Mouse (Mus musculus): ENCODE results near the gene Duoxa1. TPM values are rescaled to one million over a fixed set of nuclear protein-coding genes. Genes with fewer than 3 reads are reported as not detected.
A peak's percentile ranks its signal among the peaks of the same experiment; 100 is the strongest.

Duoxa1 gene
- polyA plus RNA-seq (2015; fragmentation: Nextera tagmentation; extraction: Ambion mirVana) = 1.2 TPM in 1 of 2 replicates, not detected in the other

DNA sequence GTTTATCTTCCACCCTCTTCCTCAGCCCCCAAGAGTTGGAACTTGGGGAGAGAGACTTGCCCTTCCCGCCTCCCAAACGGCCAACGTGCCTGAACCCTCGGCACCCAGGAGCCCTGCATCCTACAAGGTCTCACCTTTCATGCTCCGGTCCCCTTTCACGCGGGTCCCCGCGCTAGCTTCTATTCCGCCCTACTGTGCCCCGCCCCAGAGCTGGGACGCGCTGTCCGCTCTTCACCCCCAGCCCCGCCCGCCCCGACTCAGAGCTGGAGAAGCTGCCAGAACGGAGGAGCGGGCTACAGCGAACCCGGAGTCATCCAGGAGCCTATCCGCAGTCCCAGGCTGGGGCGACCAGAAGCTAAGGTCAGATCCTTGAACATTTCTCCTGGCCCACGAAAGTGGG, at the start of gene Duoxa1:
Duoxa1 (minus strand) TSS at position 195 of the 400 bp plus-strand sequence.
- H3K9ac ChIP-seq = peak within 1 kb of the TSS; percentile 36; the same call in 1 of the 2 replicates
- 0 out of 2 replicates have a peak, but pooled peaks have one; percentile 14 for ATAC-seq (replicated peaks; ENCODE audit: insufficient number of reproducible peaks, insufficient read depth, low FRiP score, low read depth)
- H3K9me3 ChIP-seq (replicated peaks) = no peaks in the 10 kb centered on the region
- peak within 1 kb of the TSS; percentile 61 for H3K4me2 ChIP-seq
- no peaks in the 10 kb centered on the region for H3K36me3 ChIP-seq
- peak within 1 kb of the TSS; percentile 34 for H3K4me3 ChIP-seq
- peaks cover 96% of the 10 kb centered on the region for H3K27me3 ChIP-seq
- H3K27ac ChIP-seq = no peak within 1 kb of the TSS
- 2% methylated on average over 24 of the region's 24 CpGs for WGBS
- H3K4me1 ChIP-seq (replicated peaks) = peaks cover 12% of the 10 kb centered on the region

DNA sequence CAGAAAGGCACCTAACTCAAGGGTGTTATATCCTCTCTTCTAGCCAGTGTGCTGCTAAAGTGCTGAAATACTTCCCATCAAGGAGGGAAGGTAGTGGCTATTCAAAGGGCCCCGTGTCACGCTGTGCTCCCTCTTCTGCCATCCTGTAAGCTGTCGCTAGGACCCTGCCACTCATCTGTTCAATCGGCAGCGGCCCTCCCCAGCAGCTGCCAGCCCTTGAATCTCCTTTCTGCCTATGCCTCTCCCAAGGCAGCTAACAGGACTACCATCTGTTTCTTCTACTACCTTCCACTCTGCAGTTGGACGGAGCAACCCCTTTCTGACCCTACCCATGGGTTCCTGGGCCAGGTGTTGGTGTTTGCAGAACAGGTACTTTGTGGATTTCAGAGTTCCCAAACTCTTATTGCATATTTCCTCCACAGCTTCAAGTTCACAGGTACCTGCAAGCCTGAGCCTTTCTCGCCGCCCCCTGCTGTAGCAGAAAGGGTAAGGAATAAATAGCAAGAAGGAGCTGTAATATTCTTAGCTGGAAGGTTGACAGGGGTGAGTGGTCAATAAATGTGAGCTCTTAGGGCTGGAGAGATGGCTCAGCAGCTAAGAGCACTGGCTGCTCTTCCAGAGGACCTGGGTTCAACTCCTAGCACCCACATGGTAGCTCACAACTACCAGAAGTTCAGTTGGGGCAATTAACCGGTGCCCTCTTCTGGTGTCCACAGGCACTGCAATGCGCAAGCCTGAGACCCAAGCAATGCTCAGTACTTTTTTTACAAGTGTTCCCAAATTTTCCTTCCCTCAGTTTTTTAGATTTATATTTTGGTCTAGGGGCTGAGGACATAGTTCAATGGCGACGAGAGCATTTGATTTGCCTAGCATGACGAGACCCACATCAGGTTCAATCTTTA, 49.3 kb upstream of the Duoxa1 start:
- WGBS = 83% methylated on average over 13 of the region's 13 CpGs
- H3K27ac ChIP-seq = no peak overlapping the region
- H3K9me3 ChIP-seq (replicated peaks) = no peaks in the 10 kb centered on the region
- no peak overlapping the region for H3K4me3 ChIP-seq
- no peaks in the 10 kb centered on the region for H3K36me3 ChIP-seq
- no peaks in the 10 kb centered on the region for H3K27me3 ChIP-seq
- no peak for ATAC-seq (replicated peaks; ENCODE audit: insufficient number of reproducible peaks, insufficient read depth, low FRiP score, low read depth)
- H3K4me1 ChIP-seq (replicated peaks) = peaks cover 15% of the 10 kb centered on the region
- H3K4me2 ChIP-seq = no peak overlapping the region
- H3K9ac ChIP-seq = no peak overlapping the region

DNA sequence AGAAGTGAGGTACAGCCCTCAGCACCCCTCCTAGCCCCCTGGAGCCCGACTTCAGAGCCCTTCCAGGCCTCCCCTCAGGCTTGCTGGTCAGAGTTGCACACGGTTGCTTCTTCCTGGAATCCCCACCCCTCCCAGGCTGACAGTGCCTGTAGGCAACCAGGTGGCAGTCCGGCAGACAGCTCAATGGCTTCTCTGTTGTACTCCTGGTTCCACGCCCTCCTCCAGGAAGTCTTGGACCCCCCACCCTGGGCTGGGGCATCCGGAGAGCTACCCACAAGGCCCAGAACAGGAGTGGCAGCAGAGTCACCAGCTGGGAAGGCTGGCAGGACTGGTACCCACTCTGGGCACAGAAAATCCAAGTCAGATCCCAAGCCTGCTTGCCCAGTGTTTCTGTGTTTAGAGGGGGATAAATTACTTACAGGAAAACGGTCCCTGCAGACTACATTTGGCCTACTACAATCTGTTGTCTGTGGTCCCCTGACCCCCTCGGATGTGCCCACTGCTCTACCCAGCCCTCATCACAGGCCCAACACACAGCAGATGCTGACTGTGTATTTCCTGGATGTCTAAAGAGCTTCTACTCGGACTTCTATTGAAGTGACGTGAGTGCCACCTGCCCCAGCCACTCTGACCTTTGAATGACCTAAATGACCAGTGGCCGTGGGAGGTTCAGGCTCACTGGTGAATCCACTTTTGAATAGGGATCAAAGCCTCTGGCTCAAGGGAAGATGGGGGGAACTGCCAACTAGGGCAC, 48.5 kb upstream of the Duoxa1 start:
- Histone ChIP-seq H3K4me3 (no peak overlapping the region), H3K4me2 (no peak overlapping the region), H3K27me3 (no peaks in the 10 kb centered on the region), H3K9ac (no peak overlapping the region), H3K9me3 (replicated peaks) (no peaks in the 10 kb centered on the region), H3K27ac (no peak overlapping the region), H3K36me3 (no peaks in the 10 kb centered on the region), H3K4me1 (replicated peaks) (peaks cover 7% of the 10 kb centered on the region)
- WGBS = 53% methylated on average over 10 of the region's 10 CpGs
- no peak for ATAC-seq (replicated peaks; ENCODE audit: insufficient number of reproducible peaks, insufficient read depth, low FRiP score, low read depth)

DNA sequence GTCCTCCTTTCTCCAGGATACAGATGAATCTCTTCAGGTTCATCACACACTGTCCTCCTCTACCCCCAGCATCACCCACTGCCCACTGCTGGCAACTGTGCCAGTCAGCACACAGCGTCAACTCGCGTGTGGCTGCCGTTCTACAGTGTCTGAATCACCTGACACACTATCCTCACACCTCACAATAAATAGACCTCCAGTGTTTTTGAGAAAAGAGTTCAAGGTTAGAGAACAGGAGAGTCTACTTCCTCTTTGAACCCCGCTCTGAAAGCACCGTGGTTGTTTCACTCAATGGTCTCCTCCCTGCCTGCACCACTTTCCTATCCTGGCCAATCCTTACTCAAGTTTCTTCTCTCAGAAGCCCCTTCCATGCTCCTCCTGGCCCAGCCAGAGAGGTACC, 47.7 kb upstream of the Duoxa1 start:
- 83% methylated on average over 6 of the region's 6 CpGs for WGBS
- no peak overlapping the region for H3K27ac ChIP-seq
- H3K9ac ChIP-seq = no peak overlapping the region
- no peaks in the 10 kb centered on the region for H3K9me3 ChIP-seq (replicated peaks)
- H3K4me2 ChIP-seq = no peak overlapping the region
- no peaks in the 10 kb centered on the region for H3K36me3 ChIP-seq
- H3K27me3 ChIP-seq = no peaks in the 10 kb centered on the region
- H3K4me1 ChIP-seq (replicated peaks) = no peaks in the 10 kb centered on the region
- no peak overlapping the region for H3K4me3 ChIP-seq
- ATAC-seq (replicated peaks; ENCODE audit: insufficient number of reproducible peaks, insufficient read depth, low FRiP score, low read depth) = no peak

DNA sequence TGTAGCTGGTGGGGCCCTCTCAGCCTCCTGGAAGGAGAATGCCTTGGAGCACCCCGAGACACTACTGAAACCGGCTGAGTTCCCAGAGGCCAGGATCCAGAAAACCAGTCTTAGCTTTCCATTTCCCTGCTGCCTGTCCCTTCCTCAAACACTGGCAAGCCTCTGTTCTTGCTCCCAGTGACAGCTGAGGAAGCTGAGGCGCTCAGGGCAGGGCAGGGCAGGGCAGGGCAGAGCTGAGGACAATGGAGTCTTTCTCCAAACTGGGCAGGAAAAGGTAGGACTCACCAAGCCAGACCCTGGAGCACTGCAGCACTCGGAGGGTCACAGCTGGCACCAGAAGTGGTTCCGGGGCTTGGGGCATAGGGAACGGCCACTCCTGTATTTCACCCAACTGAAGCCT, 46.8 kb upstream of the Duoxa1 start:
- 85% methylated on average over 6 of the region's 6 CpGs for WGBS
- no peaks in the 10 kb centered on the region for H3K9me3 ChIP-seq (replicated peaks)
- no peak for ATAC-seq (replicated peaks; ENCODE audit: insufficient number of reproducible peaks, insufficient read depth, low FRiP score, low read depth)
- no peaks in the 10 kb centered on the region for H3K36me3 ChIP-seq
- no peak overlapping the region for H3K27ac ChIP-seq
- no peak overlapping the region for H3K9ac ChIP-seq
- no peak overlapping the region for H3K4me2 ChIP-seq
- no peak overlapping the region for H3K4me3 ChIP-seq
- H3K27me3 ChIP-seq = no peaks in the 10 kb centered on the region
- H3K4me1 ChIP-seq (replicated peaks) = no peaks in the 10 kb centered on the region

DNA sequence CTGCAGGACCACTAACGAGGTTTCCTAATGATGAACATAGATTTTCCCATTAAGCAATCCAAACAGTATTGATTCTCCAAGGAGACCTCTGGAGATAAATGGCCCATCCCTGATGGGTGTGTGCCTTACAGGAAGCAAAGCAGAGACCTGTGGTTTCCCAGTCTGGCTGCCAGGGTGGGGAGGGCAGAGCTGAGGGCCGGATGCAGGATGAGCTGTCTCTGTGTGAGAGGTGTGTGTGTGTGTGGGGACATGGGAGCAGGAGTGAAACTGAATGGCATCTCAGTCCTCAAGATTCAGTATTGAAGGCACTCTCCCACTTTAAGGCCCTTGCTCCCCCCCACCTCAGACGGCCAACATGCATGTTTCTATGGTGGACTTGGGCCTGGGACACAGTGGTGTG, 42.7 kb upstream of the Duoxa1 start:
- Histone ChIP-seq H3K27ac (no peak overlapping the region), H3K9me3 (replicated peaks) (no peaks in the 10 kb centered on the region), H3K9ac (no peak overlapping the region), H3K36me3 (no peaks in the 10 kb centered on the region), H3K4me2 (no peak overlapping the region), H3K4me3 (no peak overlapping the region), H3K27me3 (no peaks in the 10 kb centered on the region), H3K4me1 (replicated peaks) (peaks cover 25% of the 10 kb centered on the region)
- no peak for ATAC-seq (replicated peaks; ENCODE audit: insufficient number of reproducible peaks, insufficient read depth, low FRiP score, low read depth)
- 77% methylated on average over 3 of the region's 3 CpGs for whole genome bisulfite sequencing

DNA sequence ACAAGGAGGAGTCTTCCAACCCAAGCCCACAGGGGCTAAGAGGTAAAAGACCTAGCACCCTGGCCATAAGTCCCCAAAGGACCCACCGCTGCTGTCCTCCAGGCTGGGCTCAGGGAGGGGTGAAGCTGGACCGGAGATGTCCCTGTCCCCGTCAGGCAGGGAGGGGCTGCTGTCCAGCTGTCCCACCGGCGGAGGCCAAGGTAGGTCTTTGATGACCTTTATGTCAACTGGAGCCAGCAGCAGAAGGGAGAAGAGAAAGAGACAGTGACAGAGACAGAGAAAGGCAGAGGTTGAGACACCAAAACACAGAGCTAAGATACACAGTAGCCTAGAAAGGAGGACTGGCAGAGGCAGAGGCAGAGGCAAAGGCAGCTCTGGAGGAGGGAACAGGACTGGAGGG, 41.9 kb upstream of the Duoxa1 start:
- H3K4me1 ChIP-seq (replicated peaks) = peaks cover 25% of the 10 kb centered on the region
- H3K9ac ChIP-seq = no peak overlapping the region
- H3K9me3 ChIP-seq (replicated peaks) = no peaks in the 10 kb centered on the region
- H3K27me3 ChIP-seq = no peaks in the 10 kb centered on the region
- H3K4me2 ChIP-seq = no peak overlapping the region
- no peak overlapping the region for H3K4me3 ChIP-seq
- no peaks in the 10 kb centered on the region for H3K36me3 ChIP-seq
- ATAC-seq (replicated peaks; ENCODE audit: insufficient number of reproducible peaks, insufficient read depth, low FRiP score, low read depth) = no peak
- no peak overlapping the region for H3K27ac ChIP-seq
- 89% methylated on average over 5 of the region's 5 CpGs for WGBS

DNA sequence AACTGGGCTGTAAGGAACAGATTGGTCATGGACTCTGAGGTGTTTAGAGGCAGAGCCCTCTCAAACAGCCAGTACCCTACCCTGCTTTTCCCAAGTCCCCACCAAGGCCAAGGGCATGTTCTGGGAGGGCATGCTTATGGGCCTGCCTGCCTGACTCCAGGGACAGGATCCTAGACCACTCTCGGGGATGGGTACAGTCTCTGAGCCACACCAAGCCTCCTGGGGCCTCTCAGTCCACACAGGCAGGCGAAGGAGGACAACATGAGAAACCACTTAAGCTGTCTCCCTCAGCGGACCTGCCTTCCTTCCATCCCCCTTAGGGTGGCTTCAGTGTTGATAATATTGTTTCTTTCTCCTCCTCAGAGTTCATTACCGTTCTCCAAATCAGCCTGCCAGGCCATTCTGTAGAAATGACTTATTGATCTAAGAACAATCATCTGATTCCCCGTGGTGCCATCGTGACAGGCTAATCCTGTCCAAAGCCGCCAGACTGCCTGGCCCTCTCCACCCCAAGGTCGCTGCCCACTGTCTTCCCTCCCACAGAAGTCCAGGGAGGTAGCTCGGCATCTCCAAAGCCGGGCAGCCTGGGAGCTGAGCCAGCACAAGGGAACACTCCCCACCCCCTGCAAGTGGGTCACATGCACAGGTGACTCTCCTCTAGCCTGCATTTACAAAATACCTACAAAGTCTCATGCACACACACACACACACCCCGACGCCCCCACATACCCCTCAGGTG, 40.8 kb upstream of the Duoxa1 start:
- 64% methylated on average over 12 of the region's 12 CpGs for WGBS
- ATAC-seq (replicated peaks; ENCODE audit: insufficient number of reproducible peaks, insufficient read depth, low FRiP score, low read depth) = no peak

DNA sequence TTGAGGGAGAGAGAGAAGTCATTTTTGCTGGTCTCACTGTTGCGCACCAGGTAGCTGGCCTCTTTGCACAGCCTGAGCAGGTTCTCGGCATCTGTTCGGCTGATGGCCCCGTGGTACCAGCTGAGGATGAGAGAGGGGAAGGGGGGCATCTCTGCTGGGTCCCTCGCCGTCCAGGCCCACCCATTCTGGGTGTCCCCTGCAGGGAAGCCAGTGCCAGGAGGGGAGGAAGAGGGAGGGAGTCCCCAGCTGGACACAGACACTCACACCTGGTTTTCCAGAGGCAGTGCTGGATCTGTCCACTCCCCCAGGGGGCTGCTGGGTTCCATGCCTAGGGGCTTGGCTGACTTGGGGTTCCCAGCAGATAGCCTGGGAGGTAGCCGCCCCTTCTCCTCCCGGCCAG, 40.2 kb upstream of the Duoxa1 start:
- 87% methylated on average over 8 of the region's 8 CpGs for whole genome bisulfite sequencing
- no peak overlapping the region for H3K27ac ChIP-seq
- H3K27me3 ChIP-seq = no peaks in the 10 kb centered on the region
- H3K4me2 ChIP-seq = no peak overlapping the region
- H3K36me3 ChIP-seq = no peaks in the 10 kb centered on the region
- no peaks in the 10 kb centered on the region for H3K9me3 ChIP-seq (replicated peaks)
- H3K4me1 ChIP-seq (replicated peaks) = peaks cover 33% of the 10 kb centered on the region
- no peak overlapping the region for H3K4me3 ChIP-seq
- ATAC-seq (replicated peaks; ENCODE audit: insufficient number of reproducible peaks, insufficient read depth, low FRiP score, low read depth) = no peak
- no peak overlapping the region for H3K9ac ChIP-seq

More for the DNA sequence above, 40.8 kb upstream of the Duoxa1 start:
- Histone ChIP-seq H3K4me3 (no peak overlapping the region), H3K27me3 (no peaks in the 10 kb centered on the region), H3K4me1 (replicated peaks) (peaks cover 28% of the 10 kb centered on the region), H3K4me2 (no peak overlapping the region), H3K9ac (no peak overlapping the region), H3K9me3 (replicated peaks) (no peaks in the 10 kb centered on the region), H3K27ac (no peak overlapping the region), H3K36me3 (no peaks in the 10 kb centered on the region)

DNA sequence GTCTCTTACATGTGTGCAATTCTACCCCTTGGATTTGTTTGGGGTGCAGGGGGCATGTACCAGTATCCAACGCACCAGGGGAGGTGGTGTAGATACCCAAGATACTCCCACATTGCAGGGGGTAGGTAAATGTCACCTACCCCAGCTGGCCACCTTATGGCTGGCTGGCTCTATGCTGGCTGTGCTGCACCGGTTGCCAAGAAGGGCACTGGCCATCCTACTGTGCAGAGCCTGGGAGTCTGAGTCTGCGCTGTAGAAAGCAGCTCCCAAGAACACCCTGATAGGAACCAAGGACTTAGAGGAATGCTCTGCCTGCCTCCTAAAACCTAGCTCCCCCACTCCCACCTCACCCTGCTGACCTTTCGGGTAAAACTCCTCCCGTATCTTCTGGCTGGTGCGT, 39.5 kb upstream of the Duoxa1 start:
- H3K9ac ChIP-seq = no peak overlapping the region
- no peaks in the 10 kb centered on the region for H3K27me3 ChIP-seq
- H3K9me3 ChIP-seq (replicated peaks) = no peaks in the 10 kb centered on the region
- H3K4me1 ChIP-seq (replicated peaks) = peaks cover 38% of the 10 kb centered on the region
- no peak for ATAC-seq (replicated peaks; ENCODE audit: insufficient number of reproducible peaks, insufficient read depth, low FRiP score, low read depth)
- H3K36me3 ChIP-seq = no peaks in the 10 kb centered on the region
- 71% methylated on average over 6 of the region's 6 CpGs for WGBS
- H3K4me2 ChIP-seq = no peak overlapping the region
- no peak overlapping the region for H3K27ac ChIP-seq
- no peak overlapping the region for H3K4me3 ChIP-seq

DNA sequence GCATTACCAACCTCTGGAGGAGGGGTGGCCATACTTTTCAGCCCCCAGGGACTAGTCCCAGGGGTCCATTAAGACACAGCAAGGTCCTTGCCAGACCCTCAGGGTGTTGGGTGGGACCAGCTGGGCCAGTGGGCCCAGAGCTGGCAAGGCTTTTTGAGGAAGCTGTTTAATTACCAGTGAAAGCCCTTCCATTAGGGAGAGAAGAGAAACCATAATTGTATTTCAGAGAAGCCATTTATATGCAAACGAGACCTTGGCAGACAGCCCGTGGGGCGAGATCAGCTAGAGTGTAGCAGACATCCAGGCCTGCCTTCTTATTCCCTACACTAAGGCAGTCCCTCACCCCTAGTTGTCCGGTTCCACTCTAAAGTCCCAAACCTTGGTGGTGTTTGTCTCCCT, 38.4 kb upstream of the Duoxa1 start:
- no peak overlapping the region for H3K9ac ChIP-seq
- no peak overlapping the region for H3K4me3 ChIP-seq
- H3K9me3 ChIP-seq (replicated peaks) = no peaks in the 10 kb centered on the region
- ATAC-seq (replicated peaks; ENCODE audit: insufficient number of reproducible peaks, insufficient read depth, low FRiP score, low read depth) = no peak
- H3K27me3 ChIP-seq = 0 out of 2 replicates have a peak, but pooled peaks cover 3% of the 10 kb centered on the region
- no peaks in the 10 kb centered on the region for H3K36me3 ChIP-seq
- WGBS = 56% methylated on average over 4 of the region's 4 CpGs
- peak overlapping the region; percentile 46 for H3K27ac ChIP-seq
- peaks cover 40% of the 10 kb centered on the region for H3K4me1 ChIP-seq (replicated peaks)
- no peak overlapping the region for H3K4me2 ChIP-seq
